Mouse (Mus musculus) embryonic fibroblast, embryonic 13.5 days (primary cell): ENCODE data around the gene Txnip.

Source experiments
- CTCF ChIP-seq: IDR thresholded peaks from 2 replicates; pipeline ENCODE4 v1.5.1; 2011; ENCODE audit warnings: mild to moderate bottlenecking, control low read depth, low read length, moderate library complexity, borderline replicate concordance; ENCODE audit not compliant: insufficient read depth
- POLR2A ChIP-seq: IDR thresholded peaks from 2 replicates; pipeline ENCODE4 v1.6.1; 2011; ENCODE audit warnings: low read depth, mild to moderate bottlenecking, control low read depth, low read length, moderate library complexity

DNA sequence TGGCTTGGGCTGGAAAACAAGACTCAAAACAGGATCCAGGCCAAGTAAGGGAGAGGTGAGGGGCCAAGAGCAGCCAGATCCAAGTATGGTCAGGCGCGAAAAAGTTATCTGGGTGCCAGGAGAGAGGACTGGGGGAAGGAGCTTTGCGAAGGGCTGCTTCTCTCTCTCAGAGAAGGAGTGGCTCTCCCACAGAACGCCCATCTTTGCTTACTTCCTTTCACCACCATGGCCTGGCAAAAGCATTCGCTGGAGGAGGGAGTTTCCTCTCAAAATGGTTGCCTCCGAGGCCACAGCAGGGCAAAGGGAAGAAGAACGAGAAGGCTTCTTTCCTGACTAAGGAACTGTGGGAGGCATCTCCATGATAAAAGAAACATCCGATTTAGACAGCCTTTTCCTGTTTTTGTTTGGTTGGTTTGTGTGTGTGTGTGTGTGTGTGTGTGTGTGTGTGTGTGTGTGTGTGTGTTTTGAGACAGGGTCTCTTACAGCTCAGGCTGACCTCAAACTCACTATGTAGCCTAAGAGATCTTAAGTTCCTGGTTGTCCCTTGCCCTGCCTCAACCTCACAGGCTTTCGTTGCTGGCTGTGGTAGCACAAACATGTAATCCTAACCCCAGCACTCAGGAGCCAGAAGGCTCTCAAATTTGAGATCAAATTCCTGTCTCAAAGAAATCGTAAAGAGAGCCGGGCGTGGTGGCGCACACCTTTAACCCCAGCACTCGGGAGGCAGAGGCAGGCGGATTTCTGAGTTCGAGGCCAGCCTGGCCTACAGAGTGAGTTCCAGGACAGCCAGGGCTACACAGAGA, 14.3 kb downstream of the Txnip start:
- TF ChIP-seq POLR2A (no peak), CTCF (no peak)
